Mouse (Mus musculus) megakaryocyte, embryonic 14.5 days (primary cell): ENCODE data around the gene Smarce1.

Experiments
- FLI1 ChIP-seq: IDR thresholded peaks from 2 replicates; pipeline ENCODE4 v1.6.1; 2012; ENCODE audit warnings: low read length, inconsistent platforms, mixed read lengths
- GATA1 ChIP-seq: IDR thresholded peaks from 3 replicates; pipeline ENCODE4 v1.6.1; 2012; ENCODE audit warnings: mixed read lengths, low read length, inconsistent platforms, borderline replicate concordance

DNA sequence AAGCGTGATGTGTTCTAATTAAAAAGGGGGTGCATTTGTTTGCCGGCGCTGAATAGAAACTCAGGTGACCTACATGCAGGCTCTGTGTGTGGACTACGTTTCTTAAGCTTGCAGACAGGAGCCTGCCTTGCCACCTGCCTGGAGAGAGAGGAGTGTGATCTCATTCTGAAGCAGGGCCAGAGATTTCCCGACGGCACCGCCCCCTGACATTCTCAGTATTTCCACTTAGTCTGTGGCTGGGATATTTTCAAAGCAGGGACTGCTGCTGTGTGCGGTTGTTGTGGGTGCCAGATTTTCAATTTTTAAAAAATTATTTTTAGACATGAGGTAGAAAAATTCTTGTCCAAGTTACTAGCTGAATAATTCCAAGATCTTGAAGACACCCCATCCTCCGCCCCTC lies 34.4 kb upstream of the Smarce1 start:
- no peak for TF ChIP-seq FLI1
- TF ChIP-seq GATA1, result no peak
